Mouse (Mus musculus) liver (tissue): ENCODE measurements around the gene Krt27.

Source experiments
- DNase-seq: peaks from one replicate; pipeline ENCODE4 v3.0.0-alpha.2; 2020; ENCODE audit warnings: mixed read lengths

Gene Krt27

DNA sequence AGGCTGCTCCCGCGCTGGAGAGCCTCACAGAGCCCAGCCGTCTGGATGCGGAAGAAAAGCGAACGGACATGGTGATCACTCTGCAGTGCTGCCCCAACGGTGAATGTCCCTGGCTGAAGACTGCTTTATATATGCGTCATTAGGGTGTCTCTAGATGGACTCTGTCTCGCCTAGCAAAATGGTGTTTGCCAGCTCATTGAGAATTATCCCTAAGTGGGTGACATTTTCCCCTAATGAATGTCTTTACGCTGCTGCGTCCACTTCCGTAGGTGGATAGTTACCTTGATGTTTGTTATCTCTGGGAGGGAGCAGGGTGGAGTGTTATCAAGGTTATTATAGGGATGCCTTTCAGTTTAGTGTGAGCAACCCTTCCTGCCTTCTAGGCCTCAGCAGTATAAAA is at the start of gene Krt27:
TSS of gene Krt27 (minus strand) at position 101 of the 400 bp plus-strand sequence.
- DNase-seq: no peak

DNA sequence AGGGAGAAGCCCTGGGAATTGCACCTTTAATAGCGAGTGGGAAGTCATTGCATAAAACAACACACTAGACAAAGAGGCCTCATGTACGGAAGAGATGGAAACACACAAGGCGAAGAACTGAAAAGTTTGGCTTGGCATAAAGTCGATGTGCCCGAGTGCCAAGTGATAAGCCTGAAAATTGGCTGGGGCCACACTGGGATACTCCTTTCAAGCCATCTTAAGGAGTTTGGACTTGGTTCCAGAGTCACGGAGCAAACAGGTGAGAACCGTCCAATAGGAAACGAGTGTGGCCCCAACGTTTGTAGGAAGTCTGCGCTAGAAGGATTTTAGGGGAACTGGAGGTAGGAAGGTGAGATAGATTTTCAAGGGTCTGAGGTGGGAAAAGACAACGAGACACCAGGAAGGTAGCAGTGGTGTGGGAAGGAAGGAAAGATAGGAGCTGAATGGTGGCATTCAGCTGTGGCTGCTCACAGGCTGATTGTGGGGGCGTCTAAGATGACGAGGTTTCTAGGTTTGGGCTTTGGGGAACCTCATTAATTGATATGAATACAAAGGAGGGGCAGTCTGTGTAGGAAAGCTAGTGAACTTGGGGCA is 49.1 kb upstream of the Krt27 start:
- DNase-seq: no peak

DNA sequence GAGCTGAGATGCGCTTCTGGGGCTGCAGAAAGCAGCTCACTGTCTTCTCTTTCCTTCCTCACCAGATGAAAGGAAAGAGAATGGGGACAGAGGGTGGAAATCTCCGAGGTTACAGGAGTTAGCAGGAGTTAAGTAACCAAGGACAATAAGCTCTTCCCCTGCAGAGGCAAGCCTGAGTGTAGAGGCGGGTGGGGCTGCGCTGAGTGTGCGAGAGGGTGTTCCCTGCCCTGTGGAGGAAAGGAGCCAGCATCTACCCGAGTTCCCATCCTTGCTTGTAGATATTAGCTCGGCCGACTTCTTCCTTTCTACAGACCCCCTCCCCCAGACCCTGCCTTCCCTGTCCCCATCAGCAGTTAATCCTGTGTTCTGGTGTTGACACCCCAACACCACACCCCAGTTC is 47.9 kb upstream of the Krt27 start:
- no peak for DNase-seq

DNA sequence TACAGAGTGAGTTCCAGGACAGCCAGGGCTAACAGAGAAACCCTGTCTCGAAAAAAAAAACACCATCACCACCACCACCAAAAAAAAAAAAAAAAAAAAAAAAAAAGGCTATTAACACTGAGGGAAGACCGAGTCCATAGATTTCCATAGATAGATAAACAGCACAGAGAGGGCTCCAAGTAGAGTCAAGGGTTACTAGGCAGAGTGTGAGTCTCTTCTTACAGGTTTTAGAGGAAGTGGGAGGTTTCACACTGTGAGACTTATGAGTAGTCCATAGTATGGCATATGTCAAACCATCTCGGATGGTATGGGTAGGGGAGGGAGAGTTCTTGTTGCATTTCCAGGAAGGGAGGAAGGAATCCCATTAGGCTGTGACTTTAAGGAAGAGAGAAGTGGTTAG is 47.2 kb upstream of the Krt27 start:
- no peak for DNase-seq

DNA sequence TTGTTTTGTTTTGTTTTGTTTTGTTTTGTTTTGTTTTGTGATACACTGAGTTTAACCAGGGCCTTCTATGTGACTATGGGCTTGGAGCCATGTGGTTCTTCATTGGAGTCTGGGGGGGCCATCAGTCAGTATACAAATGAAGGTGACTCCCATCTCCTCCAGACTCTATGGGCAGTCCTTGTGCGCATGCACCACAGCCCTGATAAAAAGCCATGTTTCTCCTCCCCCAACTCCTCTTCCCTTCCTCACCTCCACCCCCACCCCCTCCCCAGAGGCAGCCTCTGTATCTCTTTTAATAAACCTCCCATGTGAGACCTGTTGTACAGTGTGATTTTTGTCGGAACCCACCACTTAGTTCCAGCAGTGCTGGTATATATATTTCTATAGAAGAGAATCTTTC is 45.8 kb upstream of the Krt27 start:
- DNase-seq: no peak

DNA sequence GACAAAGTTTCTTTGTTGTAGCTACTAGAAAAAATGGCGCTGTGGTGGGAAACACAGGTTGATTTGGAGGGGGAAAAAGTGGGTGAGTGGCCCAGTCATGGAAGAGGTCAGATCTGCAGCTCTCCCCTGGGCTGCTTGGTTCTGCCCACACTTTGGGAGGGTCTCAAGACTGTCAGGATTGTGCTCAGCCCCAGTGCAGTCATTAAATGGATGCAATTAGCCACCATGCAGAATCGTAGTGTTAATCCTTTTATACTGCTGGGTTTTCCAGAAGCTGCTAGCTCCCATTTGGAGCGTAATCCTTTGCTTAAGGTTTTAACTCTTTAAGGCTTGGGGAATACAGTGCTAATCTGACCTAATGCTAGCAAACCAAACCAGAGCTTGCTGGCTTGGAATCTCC is 45.1 kb upstream of the Krt27 start:
- DNase-seq: no peak

DNA sequence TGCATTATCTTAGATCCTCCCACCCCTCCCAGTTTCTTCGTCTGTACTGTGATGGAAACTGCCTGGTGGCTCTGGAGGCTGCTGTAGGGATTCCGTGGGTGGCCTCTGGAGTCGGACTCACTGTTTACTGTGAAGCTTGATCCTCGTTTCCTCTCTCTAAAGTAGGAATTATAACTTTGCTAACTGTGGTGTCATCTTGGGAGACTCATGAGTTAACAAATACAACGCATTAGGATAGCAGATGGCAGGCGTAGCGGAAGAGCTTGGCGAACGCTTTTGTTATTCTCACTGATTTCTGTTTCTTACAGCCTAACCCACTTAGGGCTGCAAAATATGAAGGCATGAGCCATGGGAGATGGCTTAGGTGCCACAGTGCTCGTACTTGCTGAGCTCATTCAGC is 41.6 kb upstream of the Krt27 start:
- DNase-seq: no peak

DNA sequence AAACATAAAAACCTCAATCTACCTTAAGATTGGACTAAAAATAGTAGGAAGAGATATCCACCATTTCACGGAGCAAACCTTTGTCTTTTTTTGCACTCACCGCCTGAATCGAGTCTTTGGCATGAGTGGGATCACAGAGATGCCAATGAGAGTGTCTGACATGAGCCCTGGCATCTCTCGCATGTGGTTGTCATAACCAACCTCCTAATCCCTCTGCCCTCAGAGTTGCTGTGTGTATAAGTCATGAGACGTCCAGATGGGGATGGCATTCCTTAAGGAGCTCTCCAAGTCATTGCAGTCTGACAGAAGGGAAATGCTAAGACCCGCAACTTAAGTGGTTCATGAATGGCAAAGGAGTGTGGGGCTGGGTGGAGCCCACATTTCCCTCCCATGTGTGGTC is 40.5 kb upstream of the Krt27 start:
- no peak for DNase-seq

DNA sequence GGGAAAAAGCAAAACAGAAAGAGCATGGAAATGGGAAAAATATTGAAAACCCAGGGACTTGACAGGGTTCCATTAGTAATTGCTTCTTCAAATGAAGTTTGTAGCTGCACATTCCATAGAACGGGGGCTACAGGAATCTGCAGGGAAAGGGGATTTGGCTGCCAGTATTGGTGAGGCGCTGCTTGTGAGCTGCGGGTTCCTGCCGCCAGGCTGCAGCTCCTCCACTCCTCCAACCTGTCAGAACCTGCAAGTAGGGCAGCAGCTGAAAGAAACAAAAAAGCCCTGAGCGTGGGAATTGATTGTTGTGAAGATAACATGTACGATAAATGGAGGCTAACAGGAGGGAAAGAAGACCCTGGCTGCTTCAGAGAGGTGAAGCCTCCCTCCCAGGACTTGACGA is 40.0 kb upstream of the Krt27 start:
- no peak for DNase-seq

DNA sequence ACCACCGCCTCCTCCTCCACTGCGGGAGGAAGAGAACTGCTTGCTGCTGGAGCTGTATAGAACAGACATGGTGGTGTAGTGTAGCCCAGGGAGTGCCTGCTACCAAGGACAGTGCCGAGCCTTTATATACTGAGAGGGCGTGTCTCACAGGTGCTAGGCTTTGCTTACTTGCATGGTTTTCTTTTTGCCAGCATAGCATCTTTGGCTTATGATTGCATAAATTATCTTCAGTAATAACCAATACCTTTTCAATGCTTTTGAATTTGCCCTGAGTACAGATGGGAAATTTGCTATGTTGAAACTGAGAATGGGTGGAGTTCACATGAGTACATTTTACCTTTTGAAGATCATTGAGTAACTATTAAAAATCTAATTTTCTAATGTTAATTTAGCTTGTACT is 38.4 kb upstream of the Krt27 start, which contains the start of gene Krt10:
TSS of gene Krt10 (minus strand) at position 101 of the 400 bp plus-strand sequence.
- no peak for DNase-seq

DNA sequence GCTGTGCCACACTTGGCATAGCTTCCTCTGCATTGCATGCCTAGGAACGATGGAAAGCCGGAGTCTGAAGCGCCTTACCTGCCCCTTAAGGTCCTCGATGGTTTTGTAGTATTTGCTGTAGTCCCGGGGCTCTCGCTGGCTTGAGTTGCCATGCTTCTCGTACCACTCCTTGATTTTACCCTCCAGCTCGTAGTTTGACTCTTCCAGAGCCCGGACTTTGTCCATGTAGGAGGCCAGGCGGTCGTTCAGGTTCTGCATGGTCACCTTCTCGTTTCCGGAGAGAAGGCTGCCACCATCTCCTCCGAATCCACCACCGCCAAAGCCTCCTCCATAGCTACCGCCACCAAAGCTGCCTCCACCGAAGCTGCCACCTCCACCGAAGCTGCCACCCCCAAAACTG is 37.8 kb upstream of the Krt27 start:
- DNase-seq: no peak

DNA sequence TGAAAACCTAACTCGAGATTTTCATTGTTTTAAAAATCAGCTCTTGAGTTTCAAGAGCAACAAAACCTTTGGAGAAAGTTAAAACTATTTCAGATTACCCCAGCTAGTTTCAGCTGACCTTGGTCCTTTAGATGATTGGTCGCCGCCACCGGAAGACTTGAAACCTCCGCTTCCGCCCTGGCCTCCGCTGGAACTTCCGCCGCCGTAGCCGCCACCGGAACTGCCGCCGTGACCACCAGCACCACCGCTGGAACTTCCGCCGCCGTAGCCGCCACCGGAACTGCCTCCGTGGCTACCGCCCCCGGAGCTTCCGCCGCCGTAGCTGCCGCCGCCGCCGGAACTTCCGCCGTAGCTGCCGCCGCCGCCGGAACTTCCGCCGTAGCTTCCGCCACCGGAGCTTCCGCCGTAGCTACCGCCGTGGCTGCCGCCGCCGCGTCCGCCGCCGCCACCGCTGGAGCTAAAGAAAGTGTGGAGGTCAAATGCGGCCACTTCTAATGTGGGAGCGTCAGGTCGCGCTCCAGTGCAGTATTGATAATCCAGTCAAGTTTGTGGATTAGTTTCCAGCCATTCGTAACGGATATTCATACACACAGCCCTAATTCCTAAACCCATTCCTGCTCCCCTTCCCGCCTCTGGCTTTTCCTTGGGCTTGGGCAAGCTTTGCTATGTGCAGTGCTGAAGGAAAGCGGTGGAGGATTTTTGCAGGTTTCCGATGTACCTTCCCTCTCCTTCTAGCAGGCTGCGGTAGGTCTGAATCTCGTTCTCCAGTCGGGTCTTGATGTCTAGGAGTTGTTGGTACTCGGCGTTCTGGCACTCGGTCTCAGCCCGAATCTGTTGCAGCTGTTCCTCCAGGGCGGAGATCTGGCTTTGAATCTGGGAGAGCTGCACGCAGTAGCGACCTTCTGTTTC is 35.2 kb upstream of the Krt27 start:
- peak; percentile 81 for DNase-seq

DNA sequence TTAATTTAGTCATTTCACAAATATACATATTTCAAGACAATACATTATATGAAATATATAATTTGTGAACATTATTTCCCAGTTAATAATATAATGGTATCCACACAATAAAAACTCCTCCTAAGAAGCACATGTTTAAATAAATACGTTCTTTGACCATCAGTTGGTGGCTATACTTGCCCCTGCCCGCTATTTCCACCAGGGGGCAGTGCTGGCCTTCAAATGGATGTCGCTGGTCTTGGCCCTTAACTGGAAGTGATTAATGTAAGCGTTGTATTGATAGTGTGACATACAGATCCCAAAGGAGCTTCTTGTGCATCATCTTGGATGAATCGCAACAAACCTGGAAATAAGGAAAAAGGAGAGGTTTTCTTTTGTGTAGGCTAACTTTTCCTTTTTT is 28.7 kb upstream of the Krt27 start:
- DNase-seq: peak; percentile 61

DNA sequence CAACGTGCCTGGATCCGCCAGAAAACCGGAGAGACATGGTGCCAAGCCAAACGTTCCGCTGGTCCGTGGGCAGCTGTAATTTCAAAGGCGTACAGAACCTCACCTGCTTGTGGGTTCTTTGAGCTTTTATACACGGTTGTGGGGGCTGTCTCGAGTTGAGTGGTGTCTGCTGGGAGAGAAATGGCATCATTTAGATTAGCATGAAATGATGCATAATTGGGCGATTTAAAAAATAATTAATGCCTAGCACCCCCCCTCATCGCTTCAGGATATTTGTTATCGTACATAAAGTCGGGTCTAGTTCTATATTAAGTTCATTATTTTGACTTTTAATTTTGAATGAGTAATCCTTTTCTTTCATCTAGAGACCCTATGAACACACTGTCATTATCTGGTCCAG is 23.9 kb upstream of the Krt27 start, which contains the start of gene Krt28:
TSS of gene Krt28 (minus strand) at position 101 of the 400 bp plus-strand sequence.
- no peak for DNase-seq

DNA sequence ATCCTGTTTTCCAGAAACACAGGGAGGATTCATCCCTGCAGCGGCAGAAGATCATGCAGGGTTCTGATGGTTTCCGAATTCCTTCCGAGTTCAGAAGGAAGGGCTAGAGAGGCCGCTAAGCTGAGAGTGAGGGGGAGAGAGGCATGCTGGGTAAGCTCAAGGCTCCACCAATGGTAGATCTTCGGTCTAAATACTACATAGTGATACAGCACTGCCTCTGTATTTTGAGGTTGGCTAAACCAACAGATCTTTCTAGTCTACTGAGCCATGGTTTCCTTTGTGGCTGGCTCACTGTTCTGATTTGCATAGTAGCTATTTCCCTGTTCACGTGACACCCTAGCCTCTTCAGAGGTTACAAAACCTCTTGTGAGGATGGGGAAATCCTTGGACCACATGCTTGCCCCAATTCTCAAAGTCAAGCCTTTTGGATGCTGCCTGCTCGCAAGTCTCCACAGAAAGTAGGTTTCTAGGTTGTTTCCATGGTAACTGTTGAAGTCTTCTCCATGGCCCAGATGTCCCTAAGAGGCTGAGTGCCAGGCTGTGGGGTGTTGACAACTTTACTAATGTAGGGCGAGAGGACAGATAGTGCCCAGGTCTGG is 19.0 kb upstream of the Krt27 start:
- DNase-seq: no peak

DNA sequence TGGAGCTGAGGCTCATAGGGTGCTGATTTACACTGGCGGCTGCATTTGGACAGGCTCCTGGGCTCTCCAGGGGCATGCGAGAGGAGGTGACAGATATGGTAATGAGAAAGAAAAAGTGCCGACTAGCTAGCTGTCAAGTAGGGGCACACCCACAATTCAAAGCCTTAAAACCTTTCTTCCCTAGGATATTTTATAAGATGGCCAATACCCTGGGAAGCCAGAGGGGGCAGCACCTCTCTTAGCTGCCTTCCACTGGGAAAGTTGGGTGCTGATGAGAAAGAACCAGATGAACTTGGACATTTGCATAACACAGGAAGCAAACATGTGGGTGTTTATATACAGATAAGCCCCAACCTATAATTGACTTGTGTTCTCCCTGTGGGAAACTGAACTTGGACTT is 18.3 kb upstream of the Krt27 start:
- no peak for DNase-seq

DNA sequence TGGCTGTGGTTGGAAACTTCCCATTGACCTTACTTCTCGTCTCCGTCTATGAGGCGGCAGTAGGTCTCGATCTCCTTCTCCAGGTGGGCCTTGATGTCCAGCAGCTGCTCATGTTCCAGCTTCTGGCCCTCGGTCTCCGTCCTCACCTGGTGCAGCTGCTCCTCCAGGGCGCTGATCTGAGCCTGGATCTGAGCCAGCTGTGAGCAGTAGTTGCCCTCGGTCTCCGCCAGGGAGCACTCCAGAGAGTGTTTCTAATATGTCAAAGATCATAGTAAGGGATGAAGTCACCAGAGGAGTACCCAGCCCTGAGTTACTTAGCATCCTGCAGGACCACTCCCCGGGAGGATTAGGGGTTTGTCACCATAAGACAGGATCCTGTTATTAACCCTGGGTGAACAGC is 15.9 kb upstream of the Krt27 start:
- no peak for DNase-seq

DNA sequence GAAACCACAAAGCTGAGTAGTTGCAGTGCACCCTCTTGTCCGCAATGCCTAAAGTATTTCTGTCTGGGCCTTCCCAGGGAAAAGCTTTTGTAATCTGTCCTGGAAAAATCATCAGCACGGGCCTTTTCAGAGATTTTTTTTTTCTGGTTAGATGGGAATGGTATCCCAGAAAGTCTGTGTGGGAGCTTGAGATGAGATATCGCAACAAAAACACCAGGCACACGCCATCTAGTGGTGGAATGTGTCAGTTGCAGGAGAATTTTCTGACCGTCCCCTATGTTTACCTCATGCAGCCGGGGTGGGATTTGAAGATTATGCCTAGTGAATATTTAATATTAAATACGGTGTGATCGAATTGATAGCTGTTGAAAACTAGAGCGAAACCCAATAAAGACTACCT is 13.5 kb upstream of the Krt27 start:
- DNase-seq: no peak

DNA sequence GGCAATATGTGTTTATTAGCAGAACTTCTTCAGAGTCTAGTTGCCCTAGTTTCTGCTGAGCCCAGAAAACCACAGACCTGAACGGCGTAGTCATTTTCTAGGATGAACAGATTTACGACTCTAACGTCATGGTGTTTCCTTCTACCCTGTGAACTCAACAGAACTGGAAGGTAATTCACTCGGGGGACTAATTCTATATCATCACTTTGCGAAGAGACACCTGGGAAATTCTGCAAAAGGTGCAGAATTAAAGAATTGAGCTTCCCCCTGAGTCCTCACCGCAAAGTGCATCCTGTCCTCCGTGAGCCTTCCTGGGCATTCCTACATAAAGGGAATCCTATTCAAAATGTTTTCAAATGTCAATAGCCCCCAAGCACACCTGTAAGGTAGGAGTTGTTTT is 10.5 kb upstream of the Krt27 start:
- DNase-seq: no peak

DNA sequence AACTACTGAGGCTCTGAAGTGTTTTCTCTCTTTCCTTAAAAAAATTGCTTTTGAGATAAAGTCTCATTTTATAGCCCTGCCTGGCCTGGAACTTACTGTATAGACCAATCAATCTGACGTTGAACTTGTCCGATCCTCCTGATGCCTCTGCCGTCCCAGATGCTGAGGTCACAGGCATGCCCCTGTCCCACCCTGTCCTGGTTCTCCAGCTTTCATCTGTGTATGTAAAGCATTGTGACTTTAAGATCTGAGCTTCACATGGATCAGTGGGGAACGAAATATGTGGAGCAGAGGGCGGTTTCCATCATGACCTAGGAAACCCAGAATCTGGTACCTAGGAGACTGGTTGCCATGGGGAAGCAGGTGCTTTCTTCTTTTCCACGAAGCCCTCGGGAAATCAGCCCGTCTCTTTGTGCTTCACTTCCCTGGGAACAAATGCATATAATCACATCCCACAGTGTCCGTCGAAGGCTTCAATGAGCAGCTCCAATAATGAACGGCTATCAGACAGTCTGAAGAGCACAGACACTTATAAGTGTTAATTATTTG is 11.5 kb downstream of the Krt27 start:
- DNase-seq: no peak

DNA sequence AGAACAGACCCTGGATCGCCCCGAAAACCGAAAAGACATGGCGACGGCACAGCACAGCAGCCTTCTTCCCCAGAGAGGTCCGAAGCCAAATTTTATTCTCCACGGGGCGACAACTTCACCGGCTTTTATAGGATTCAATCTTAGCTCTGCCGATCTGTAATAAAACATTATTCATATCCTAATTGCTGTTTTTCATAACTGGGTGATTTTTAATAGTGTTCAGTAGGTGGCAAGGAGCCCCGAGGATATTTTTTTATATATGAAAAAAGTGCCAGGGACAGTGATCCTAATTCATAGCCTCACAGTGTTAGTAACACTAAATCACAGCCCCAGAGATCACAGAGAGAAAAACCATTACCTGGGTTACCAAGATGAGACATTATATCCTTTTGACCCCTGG is 13.0 kb downstream of the Krt27 start, which contains the start of gene Krt26:
TSS of gene Krt26 (minus strand) at position 101 of the 400 bp plus-strand sequence.
- DNase-seq: no peak

DNA sequence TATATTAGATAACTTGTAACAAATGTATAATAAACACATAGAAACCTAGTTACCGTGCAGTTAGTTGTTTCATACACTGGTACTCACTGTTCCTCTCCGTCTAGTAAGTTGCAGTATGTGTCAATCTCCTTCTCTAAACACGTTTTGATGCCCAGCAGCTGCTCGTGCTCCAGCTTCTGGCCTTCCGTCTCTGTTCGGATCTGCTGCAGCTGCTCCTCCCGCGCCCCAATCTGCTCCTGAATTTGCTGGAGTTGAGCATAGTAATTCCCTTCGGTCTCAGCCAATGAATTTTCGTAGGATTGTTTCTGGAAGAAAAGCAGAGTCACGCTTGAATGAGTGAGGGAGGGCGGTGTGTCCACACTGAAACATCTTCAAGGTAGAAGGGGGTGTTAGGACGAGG is 17.5 kb downstream of the Krt27 start:
- DNase-seq: no peak

DNA sequence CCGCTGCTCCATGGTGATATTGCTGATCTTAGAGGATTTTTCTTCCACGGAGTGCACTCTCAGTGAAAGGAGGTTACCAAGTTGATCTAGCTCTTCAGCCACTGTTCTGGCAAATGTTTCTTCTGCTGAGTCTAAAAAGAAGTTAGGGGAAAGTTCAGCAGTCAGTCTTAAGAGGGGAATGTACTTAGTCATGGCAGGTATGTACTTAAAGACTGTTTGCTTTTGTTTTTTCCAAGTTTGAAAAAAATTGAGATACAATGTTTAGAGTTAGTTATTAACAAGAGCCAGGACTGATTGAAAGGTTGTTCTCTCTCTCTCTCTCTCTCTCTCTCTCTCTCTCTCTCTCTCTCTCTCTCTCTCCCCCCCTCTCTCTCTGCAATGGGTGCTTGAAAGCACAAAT is 21.2 kb downstream of the Krt27 start:
- no peak for DNase-seq

DNA sequence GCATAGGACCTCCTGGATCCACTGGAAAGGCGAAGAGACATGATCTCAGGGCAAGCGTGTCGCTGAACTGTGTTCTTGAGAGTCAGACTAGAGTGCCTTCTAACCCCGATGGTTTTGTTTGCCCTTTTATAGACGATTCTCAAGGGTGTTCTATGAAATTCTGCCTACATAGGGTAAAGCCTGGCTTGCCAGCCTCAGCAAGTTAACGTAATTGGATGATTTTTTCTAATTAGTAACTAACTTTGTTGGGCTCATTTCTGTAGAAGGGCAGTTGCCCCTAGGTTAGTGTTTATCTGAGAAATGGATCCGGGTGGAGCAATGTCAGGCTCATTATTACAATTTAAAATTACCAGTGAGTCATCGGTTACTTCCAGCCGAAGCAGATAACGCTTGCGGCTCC is 28.1 kb downstream of the Krt27 start, which contains the start of gene Krt25:
TSS of gene Krt25 (minus strand) at position 101 of the 400 bp plus-strand sequence.
- no peak for DNase-seq
